In the genomic region with DNA sequence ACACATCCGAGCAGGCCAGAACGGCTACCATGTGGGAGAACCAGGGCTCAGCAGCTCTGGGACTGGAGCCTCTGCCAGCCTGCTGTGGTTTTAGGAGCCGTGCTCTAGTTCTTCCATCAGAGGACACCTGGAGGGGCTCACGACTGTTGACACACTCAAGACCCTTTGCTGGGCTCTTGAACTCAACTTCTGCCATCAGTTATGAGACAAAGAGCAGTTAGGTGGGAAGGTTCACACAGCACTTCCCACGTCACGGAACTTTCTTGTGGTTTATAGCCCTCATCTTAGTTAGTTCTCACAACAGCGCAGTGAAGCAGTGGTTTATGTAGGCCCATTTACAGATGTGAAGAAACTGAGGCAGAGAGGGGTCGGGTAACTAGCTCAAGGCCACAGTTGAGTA, we compare ENCODE assay signal across 17 mouse cellular contexts.
DNase-seq lines count a peak whose midpoint lies in the region; ATAC-seq and TF ChIP-seq lines count a peak whose summit lies in the region.
"Had no signal": no experiment of that assay in that cellular context is flagged by ENCODE, and none has a peak within 500 bp of the region (broad histone marks: within the 10 kb centered on the region; RNA-seq: fewer than 3 reads in every experiment).

No protein-coding gene starts in this region.

- peak overlapping the region; percentile 82 for H3K27ac ChIP-seq in heart, adult 2 months
- H3K27ac ChIP-seq in intestine, embryonic 14.5 days (ENCODE audit: low read depth), result 0 out of 2 replicates have a peak overlapping the region, but pooled peaks have one; percentile 51
- H3K27ac ChIP-seq in intestine, postnatal 0 days (ENCODE audit: low read depth, low read length), result no peak overlapping the region
- H3K27ac ChIP-seq in macrophage, result peak overlapping the region; percentile 74
- H3K27ac ChIP-seq: hindbrain, postnatal 0 days; kidney, postnatal 0 days had no signal

- peaks cover 10% of the 10 kb centered on the region for H3K4me1 ChIP-seq in heart, adult 2 months (ENCODE audit: control insufficient read depth, insufficient read depth, low read length)
- peaks cover 37% of the 10 kb centered on the region for H3K4me1 ChIP-seq in intestine, embryonic 14.5 days (replicated peaks; ENCODE audit: control insufficient read depth, insufficient read depth, low read length)
- peaks cover 6% of the 10 kb centered on the region; the same call in 1 of the 2 replicates for H3K4me1 ChIP-seq in intestine, postnatal 0 days (replicated peaks; ENCODE audit: control insufficient read depth, insufficient read depth, low read length)

- 78% methylated on average over 8 of the region's 8 CpGs for WGBS in heart, adult 2 months
- 82% methylated on average over 8 of the region's 8 CpGs for WGBS in intestine, embryonic 14.5 days
- 79% methylated on average over 8 of the region's 8 CpGs for WGBS in intestine, postnatal 0 days
- WGBS in macrophage (ENCODE audit: missing documents), result 83% methylated on average over 8 of the region's 8 CpGs

- TF ChIP-seq EP300 in heart, adult 2 months (IDR thresholded peaks at IDR 0.05; ENCODE audit: insufficient read depth, low read depth, low read length), result no peak

- intact Hi-C loops in heart, adult 2 months (cut with DNase I), result loop anchor here (5.0 kb wide), 1 partner anchor 194 kb away; no protein-coding TSS in a partner anchor
- intact Hi-C loops in left cerebral cortex, postnatal 14 days (cut with DNase I), result no loop called here

- H3K4me3 ChIP-seq in heart, adult 2 months, result no peak overlapping the region
- H3K4me3 ChIP-seq in intestine, embryonic 14.5 days (ENCODE audit: low read depth, low read length), result no peak overlapping the region
- no peak overlapping the region for H3K4me3 ChIP-seq in intestine, postnatal 0 days (ENCODE audit: low read depth, low read length)
- H3K4me3 ChIP-seq in macrophage (ENCODE audit: inconsistent target), result no peak overlapping the region

- TF ChIP-seq CTCF in heart, adult 2 months (IDR thresholded peaks at IDR 0.05), result no peak
- no peak for TF ChIP-seq CTCF in intestine, postnatal 0 days (IDR thresholded peaks at IDR 0.05; ENCODE audit: low read depth)

- H3K27me3 ChIP-seq in heart, adult 2 months (ENCODE audit: control insufficient read depth, insufficient read depth, low read length), result no peaks in the 10 kb centered on the region
- no peaks in the 10 kb centered on the region for H3K27me3 ChIP-seq in intestine, embryonic 14.5 days (replicated peaks; ENCODE audit: control insufficient read depth, insufficient read depth, low read length)
- no peaks in the 10 kb centered on the region for H3K27me3 ChIP-seq in intestine, postnatal 0 days (replicated peaks; ENCODE audit: control insufficient read depth, insufficient read depth, low read length)

- no peak overlapping the region for H3K9ac ChIP-seq in heart, adult 2 months (ENCODE audit: low read depth, low read length)
- H3K9ac ChIP-seq in intestine, embryonic 14.5 days (ENCODE audit: low read length), result no peak overlapping the region
- no peak overlapping the region for H3K9ac ChIP-seq in intestine, postnatal 0 days (ENCODE audit: low read depth, low read length)
- H3K9ac ChIP-seq: forebrain, postnatal 0 days; lung, embryonic 14.5 days had no signal

- no peak for TF ChIP-seq POLR2A in heart, adult 2 months (IDR thresholded peaks at IDR 0.05; ENCODE audit: insufficient read depth, low read depth, low read length)

- H3K36me3 ChIP-seq in heart, adult 2 months (ENCODE audit: control insufficient read depth, insufficient read depth, low read length), result no peaks in the 10 kb centered on the region
- H3K36me3 ChIP-seq in intestine, embryonic 14.5 days (ENCODE audit: control insufficient read depth, insufficient read depth, low read length), result no peaks in the 10 kb centered on the region
- H3K36me3 ChIP-seq in intestine, postnatal 0 days (ENCODE audit: control insufficient read depth, insufficient read depth), result no peaks in the 10 kb centered on the region
- no peaks in the 10 kb centered on the region for H3K36me3 ChIP-seq in macrophage (ENCODE audit: inconsistent target)

- H3K79me2 ChIP-seq in heart, adult 2 months (replicated peaks; ENCODE audit: control insufficient read depth, insufficient read depth, low read length), result no peaks in the 10 kb centered on the region
- no peaks in the 10 kb centered on the region for H3K79me2 ChIP-seq in macrophage (ENCODE audit: inconsistent target)

- no peak overlapping the region for H3K4me2 ChIP-seq in intestine, embryonic 14.5 days (ENCODE audit: low read length)
- no peak overlapping the region for H3K4me2 ChIP-seq in intestine, postnatal 0 days (replicated peaks; ENCODE audit: low read depth)
- H3K4me2 ChIP-seq: lung, embryonic 14.5 days had no signal

- H3K9me3 ChIP-seq in intestine, embryonic 14.5 days (ENCODE audit: control insufficient read depth, low read length), result no peaks in the 10 kb centered on the region
- no peaks in the 10 kb centered on the region for H3K9me3 ChIP-seq in intestine, postnatal 0 days (ENCODE audit: control insufficient read depth)

- no peak for ATAC-seq in intestine, embryonic 14.5 days (replicated peaks; ENCODE audit: low FRiP score, low TSS enrichment, low read depth)
- no peak for ATAC-seq in intestine, postnatal 0 days
- ATAC-seq: forebrain, postnatal 0 days; hindbrain, postnatal 0 days had no signal

- DNase-seq in heart, adult 2 months, result no peak
- DNase-seq in heart, adult 11 months, result no peak
- DNase-seq in intestine, embryonic 14.5 days (ENCODE audit: low spot score), result no peak
- DNase-seq in thymus, postnatal 25 days, result peak; percentile 67
- no peak for DNase-seq in left cerebral cortex, postnatal 14 days (ENCODE audit: low spot score in 2 of 2)
- DNase-seq in right cerebral cortex, postnatal 10 days (ENCODE audit: low spot score in 2 of 2), result no peak
- DNase-seq: B cell, adult 2 months; cerebellum, adult 18-20 months; embryo, embryonic 11 days; forebrain, postnatal 0 days; gastrocnemius, postnatal 10 days; liver; lung, embryonic 14.5 days had no signal
